Mouse (Mus musculus): Measurements from ENCODE around the gene Mapk8ip2. TPM values are rescaled to one million over a fixed set of nuclear protein-coding genes. Genes with fewer than 3 reads are reported as not detected.

Mapk8ip2 gene
- polyA plus RNA-seq, 1 experiment = 99.5 TPM

- DNase-seq (ENCODE audit: low read depth) = no peak
- TF ChIP-seq POLR2A (IDR thresholded peaks at IDR 0.05; ENCODE audit: borderline replicate concordance, extremely low read depth, insufficient read depth, insufficient read length, poor library complexity, severe bottlenecking) (no peak), CTCF (IDR thresholded peaks at IDR 0.05; ENCODE audit: borderline replicate concordance, extremely low read depth, insufficient read depth, insufficient read length) (no peak)
Measured at GRCm38 (mm10) chr15:89455642-89456041, 1.9 kb downstream of the Mapk8ip2 start.

GRCm38 (mm10) chr15:89458942-89459341 is 5.2 kb downstream of the Mapk8ip2 start:
- no peak for DNase-seq (ENCODE audit: low read depth)
- TF ChIP-seq CTCF (IDR thresholded peaks at IDR 0.05; ENCODE audit: borderline replicate concordance, extremely low read depth, insufficient read depth, insufficient read length) (no peak), POLR2A (IDR thresholded peaks at IDR 0.05; ENCODE audit: borderline replicate concordance, extremely low read depth, insufficient read depth, insufficient read length, poor library complexity, severe bottlenecking) (no peak)

- no peak for DNase-seq (ENCODE audit: low read depth)
- TF ChIP-seq POLR2A (IDR thresholded peaks at IDR 0.05; ENCODE audit: borderline replicate concordance, extremely low read depth, insufficient read depth, insufficient read length, poor library complexity, severe bottlenecking) = no peak
- no peak for TF ChIP-seq CTCF (IDR thresholded peaks at IDR 0.05; ENCODE audit: borderline replicate concordance, extremely low read depth, insufficient read depth, insufficient read length)
Measured at GRCm38 (mm10) chr15:89459821-89460220, 6.1 kb downstream of the Mapk8ip2 start.

- TF ChIP-seq POLR2A (IDR thresholded peaks at IDR 0.05; ENCODE audit: borderline replicate concordance, extremely low read depth, insufficient read depth, insufficient read length, poor library complexity, severe bottlenecking) = no peak
- TF ChIP-seq CTCF (IDR thresholded peaks at IDR 0.05; ENCODE audit: borderline replicate concordance, extremely low read depth, insufficient read depth, insufficient read length) = no peak
- no peak for DNase-seq (ENCODE audit: low read depth)
Measured at GRCm38 (mm10) chr15:89460298-89460697, 6.6 kb downstream of the Mapk8ip2 start.

GRCm38 (mm10) chr15:89461321-89461720 is 7.6 kb downstream of the Mapk8ip2 start:
- no peak for DNase-seq (ENCODE audit: low read depth)
- TF ChIP-seq CTCF (IDR thresholded peaks at IDR 0.05; ENCODE audit: borderline replicate concordance, extremely low read depth, insufficient read depth, insufficient read length) (no peak), POLR2A (IDR thresholded peaks at IDR 0.05; ENCODE audit: borderline replicate concordance, extremely low read depth, insufficient read depth, insufficient read length, poor library complexity, severe bottlenecking) (no peak)

GRCm38 (mm10) chr15:89462176-89462575 is 8.5 kb downstream of the Mapk8ip2 start:
- TF ChIP-seq CTCF (IDR thresholded peaks at IDR 0.05; ENCODE audit: borderline replicate concordance, extremely low read depth, insufficient read depth, insufficient read length) = no peak
- TF ChIP-seq POLR2A (IDR thresholded peaks at IDR 0.05; ENCODE audit: borderline replicate concordance, extremely low read depth, insufficient read depth, insufficient read length, poor library complexity, severe bottlenecking) = no peak
- DNase-seq (ENCODE audit: low read depth) = no peak

GRCm38 (mm10) chr15:89463334-89464235 is 9.9 kb downstream of the Mapk8ip2 start:
- TF ChIP-seq POLR2A (IDR thresholded peaks at IDR 0.05; ENCODE audit: borderline replicate concordance, extremely low read depth, insufficient read depth, insufficient read length, poor library complexity, severe bottlenecking) (no peak), CTCF (IDR thresholded peaks at IDR 0.05; ENCODE audit: borderline replicate concordance, extremely low read depth, insufficient read depth, insufficient read length) (peak; percentile 18; the same call in 1 of the 2 replicates)
- peak; percentile 22 for DNase-seq (ENCODE audit: low read depth)

- no peak for TF ChIP-seq CTCF (IDR thresholded peaks at IDR 0.05; ENCODE audit: borderline replicate concordance, extremely low read depth, insufficient read depth, insufficient read length)
- no peak for TF ChIP-seq POLR2A (IDR thresholded peaks at IDR 0.05; ENCODE audit: borderline replicate concordance, extremely low read depth, insufficient read depth, insufficient read length, poor library complexity, severe bottlenecking)
- peak; percentile 77 for DNase-seq (ENCODE audit: low read depth)
Measured at GRCm38 (mm10) chr15:89465052-89465451, 11.3 kb downstream of the Mapk8ip2 start.

GRCm38 (mm10) chr15:89468577-89468976 is 14.9 kb downstream of the Mapk8ip2 start:
- TF ChIP-seq CTCF (IDR thresholded peaks at IDR 0.05; ENCODE audit: borderline replicate concordance, extremely low read depth, insufficient read depth, insufficient read length) (peak; percentile 58; the same call in 1 of the 2 replicates), POLR2A (IDR thresholded peaks at IDR 0.05; ENCODE audit: borderline replicate concordance, extremely low read depth, insufficient read depth, insufficient read length, poor library complexity, severe bottlenecking) (no peak)
- DNase-seq (ENCODE audit: low read depth) = peak; percentile 62

GRCm38 (mm10) chr15:89471476-89471875 is 17.8 kb downstream of the Mapk8ip2 start:
- DNase-seq (ENCODE audit: low read depth) = no peak

GRCm38 (mm10) chr15:89473370-89473769 is 19.7 kb downstream of the Mapk8ip2 start:
- no peak for DNase-seq (ENCODE audit: low read depth)
- TF ChIP-seq CTCF (IDR thresholded peaks at IDR 0.05; ENCODE audit: borderline replicate concordance, extremely low read depth, insufficient read depth, insufficient read length) (no peak), POLR2A (IDR thresholded peaks at IDR 0.05; ENCODE audit: borderline replicate concordance, extremely low read depth, insufficient read depth, insufficient read length, poor library complexity, severe bottlenecking) (no peak)

More at GRCm38 (mm10) chr15:89471476-89471875, 17.8 kb downstream of the Mapk8ip2 start:
- TF ChIP-seq POLR2A (IDR thresholded peaks at IDR 0.05; ENCODE audit: borderline replicate concordance, extremely low read depth, insufficient read depth, insufficient read length, poor library complexity, severe bottlenecking) = no peak
- no peak for TF ChIP-seq CTCF (IDR thresholded peaks at IDR 0.05; ENCODE audit: borderline replicate concordance, extremely low read depth, insufficient read depth, insufficient read length)

- no peak for DNase-seq (ENCODE audit: low read depth)
- TF ChIP-seq POLR2A (IDR thresholded peaks at IDR 0.05; ENCODE audit: borderline replicate concordance, extremely low read depth, insufficient read depth, insufficient read length, poor library complexity, severe bottlenecking) = no peak
- no peak for TF ChIP-seq CTCF (IDR thresholded peaks at IDR 0.05; ENCODE audit: borderline replicate concordance, extremely low read depth, insufficient read depth, insufficient read length)
Measured at GRCm38 (mm10) chr15:89473921-89474320, 20.2 kb downstream of the Mapk8ip2 start.
